Comparison of ENCODE assay signal across 9 mouse cellular contexts in the genomic region with DNA sequence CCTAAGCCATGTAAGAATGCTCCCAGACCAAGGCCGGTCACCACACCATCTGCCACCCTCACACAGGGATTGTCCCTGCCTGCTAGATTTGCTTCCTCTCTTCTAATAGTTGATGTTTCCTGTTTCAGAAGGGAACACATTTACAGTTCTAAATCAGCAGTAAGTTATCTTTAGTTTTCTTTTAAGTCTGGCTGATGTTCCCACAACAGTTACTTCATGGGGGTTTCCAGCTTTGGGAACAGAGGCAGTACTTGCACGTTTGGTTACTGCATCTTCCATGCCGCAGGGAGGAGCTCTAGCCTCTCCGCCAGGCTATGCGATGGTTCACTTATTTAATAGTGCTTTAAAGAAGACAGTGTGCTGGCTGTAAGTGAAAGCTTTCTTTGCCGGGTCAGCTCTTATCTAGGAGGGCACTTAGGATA. TPM values are rescaled to one million over a fixed set of nuclear protein-coding genes. Genes with fewer than 3 reads are reported as not detected.
DNase-seq lines count a peak whose midpoint lies in the region; ATAC-seq and TF ChIP-seq lines count a peak whose summit lies in the region.
"Had no signal": no experiment of that assay in that cellular context is flagged by ENCODE, and none has a peak within 500 bp of the region (broad histone marks: within the 10 kb centered on the region; RNA-seq: fewer than 3 reads in every experiment).

No protein-coding gene starts in this region.

- H3K4me1 ChIP-seq in midbrain, embryonic 11.5 days (ENCODE audit: control insufficient read depth, insufficient read depth, low read length): peaks cover 2% of the 10 kb centered on the region; the same call in 1 of the 2 replicates
- H3K4me1 ChIP-seq in midbrain, embryonic 10.5 days: peaks cover 13% of the 10 kb centered on the region
- H3K4me1 ChIP-seq in brown adipose tissue, adult 24 weeks (ENCODE audit: control insufficient read depth, insufficient read depth, insufficient read length, low read length): peaks cover 9% of the 10 kb centered on the region
- peaks cover 20% of the 10 kb centered on the region for H3K4me1 ChIP-seq in liver, embryonic 13.5 days (replicated peaks)
- H3K4me1 ChIP-seq in thymus, adult 2 months (replicated peaks; ENCODE audit: control insufficient read depth, insufficient read depth, low read length): peaks cover 15% of the 10 kb centered on the region
- peaks cover 19% of the 10 kb centered on the region for H3K4me1 ChIP-seq in forebrain, embryonic 12.5 days
- H3K4me1 ChIP-seq: hindbrain, embryonic 15.5 days had no signal

- no peaks in the 10 kb centered on the region for H3K27me3 ChIP-seq in midbrain, embryonic 11.5 days (ENCODE audit: control insufficient read depth, insufficient read depth, low read length)
- no peaks in the 10 kb centered on the region for H3K27me3 ChIP-seq in midbrain, embryonic 10.5 days (ENCODE audit: low read depth, poor library complexity, severe bottlenecking)
- no peaks in the 10 kb centered on the region for H3K27me3 ChIP-seq in liver, embryonic 13.5 days
- no peaks in the 10 kb centered on the region for H3K27me3 ChIP-seq in thymus, adult 2 months (ENCODE audit: control insufficient read depth, insufficient read depth, low read length)
- H3K27me3 ChIP-seq in forebrain, embryonic 12.5 days: peaks cover 4% of the 10 kb centered on the region; the same call in 1 of the 2 replicates
- H3K27me3 ChIP-seq: hindbrain, embryonic 15.5 days had no signal

- H3K9ac ChIP-seq in midbrain, embryonic 11.5 days (ENCODE audit: low read length): no peak overlapping the region
- no peak overlapping the region for H3K9ac ChIP-seq in liver, embryonic 13.5 days
- no peak overlapping the region for H3K9ac ChIP-seq in forebrain, embryonic 12.5 days
- H3K9ac ChIP-seq: hindbrain, embryonic 15.5 days had no signal

- H3K4me3 ChIP-seq in midbrain, embryonic 11.5 days (ENCODE audit: low read depth, low read length): no peak overlapping the region
- H3K4me3 ChIP-seq in midbrain, embryonic 10.5 days: no peak overlapping the region
- H3K4me3 ChIP-seq in brown adipose tissue, adult 24 weeks (ENCODE audit: insufficient read depth, low read depth, low read length): peak overlapping the region; percentile 29; the same call in 1 of the 2 replicates
- no peak overlapping the region for H3K4me3 ChIP-seq in liver, embryonic 13.5 days (replicated peaks)
- no peak overlapping the region for H3K4me3 ChIP-seq in thymus, adult 2 months (ENCODE audit: control insufficient read depth, insufficient read depth, low read length)
- H3K4me3 ChIP-seq in forebrain, embryonic 12.5 days (replicated peaks): no peak overlapping the region
- no peak overlapping the region for H3K4me3 ChIP-seq in left cerebral cortex, adult 2 months
- H3K4me3 ChIP-seq: hindbrain, embryonic 15.5 days had no signal

- no peaks in the 10 kb centered on the region for H3K9me3 ChIP-seq in midbrain, embryonic 11.5 days (ENCODE audit: control insufficient read depth, low read length)
- H3K9me3 ChIP-seq in midbrain, embryonic 10.5 days (replicated peaks): no peaks in the 10 kb centered on the region
- no peaks in the 10 kb centered on the region for H3K9me3 ChIP-seq in liver, embryonic 13.5 days (replicated peaks)
- no peaks in the 10 kb centered on the region for H3K9me3 ChIP-seq in forebrain, embryonic 12.5 days
- H3K9me3 ChIP-seq: hindbrain, embryonic 15.5 days had no signal

- DNase-seq in midbrain, embryonic 11.5 days (ENCODE audit: low spot score, missing footprints): peak; percentile 37
- no peak for DNase-seq in midbrain, embryonic 10.5 days (ENCODE audit: low spot score)
- DNase-seq in liver, embryonic 13.5 days: no peak
- DNase-seq in thymus, adult 2 months: peak; percentile 46
- DNase-seq in frontal cortex, postnatal 10 days (ENCODE audit: low spot score in 2 of 2): no peak
- DNase-seq in left cerebral cortex, adult 2 months (ENCODE audit: extremely low spot score in 1 of 2, low spot score in 2 of 2): no peak

- ATAC-seq in midbrain, embryonic 11.5 days (ENCODE audit: low FRiP score): no peak
- peak; percentile 29 for ATAC-seq in liver, embryonic 13.5 days (ENCODE audit: low read depth)
- ATAC-seq in forebrain, embryonic 12.5 days (ENCODE audit: low FRiP score): no peak

- no peak overlapping the region for H3K27ac ChIP-seq in midbrain, embryonic 11.5 days (ENCODE audit: low read depth, low read length)
- no peak overlapping the region for H3K27ac ChIP-seq in midbrain, embryonic 10.5 days (replicated peaks)
- H3K27ac ChIP-seq in brown adipose tissue, adult 24 weeks (replicated peaks; ENCODE audit: low read depth, low read length): peak overlapping the region; percentile 86
- peak overlapping the region; percentile 35 for H3K27ac ChIP-seq in liver, embryonic 13.5 days
- H3K27ac ChIP-seq in thymus, adult 2 months (ENCODE audit: control insufficient read depth, insufficient read depth, low read length): peak overlapping the region; percentile 77
- H3K27ac ChIP-seq in forebrain, embryonic 12.5 days: no peak overlapping the region
- no peak overlapping the region for H3K27ac ChIP-seq in left cerebral cortex, adult 2 months
- H3K27ac ChIP-seq: hindbrain, embryonic 15.5 days had no signal

- intact Hi-C loops in left cerebral cortex, adult 2 months (cut with DNase I): no loop called here

- WGBS in midbrain, embryonic 11.5 days: 84% methylated on average over 6 of the region's 6 CpGs
- 81% methylated on average over 6 of the region's 6 CpGs for WGBS in midbrain, embryonic 10.5 days
- 19% methylated on average over 6 of the region's 6 CpGs for WGBS in liver, embryonic 13.5 days (ENCODE audit: insufficient replicate concordance)
- 13% methylated on average over 6 of the region's 6 CpGs for WGBS in thymus, adult 2 months
- 82% methylated on average over 6 of the region's 6 CpGs for WGBS in forebrain, embryonic 12.5 days

- H3K36me3 ChIP-seq in midbrain, embryonic 11.5 days (ENCODE audit: control insufficient read depth, insufficient read depth, low read length): no peaks in the 10 kb centered on the region
- H3K36me3 ChIP-seq in midbrain, embryonic 10.5 days: no peaks in the 10 kb centered on the region
- no peaks in the 10 kb centered on the region for H3K36me3 ChIP-seq in liver, embryonic 13.5 days
- H3K36me3 ChIP-seq in thymus, adult 2 months (ENCODE audit: control insufficient read depth, insufficient read depth, low read length): no peaks in the 10 kb centered on the region
- no peaks in the 10 kb centered on the region for H3K36me3 ChIP-seq in forebrain, embryonic 12.5 days (replicated peaks)
- H3K36me3 ChIP-seq: hindbrain, embryonic 15.5 days had no signal

- H3K4me2 ChIP-seq in midbrain, embryonic 11.5 days: no peak overlapping the region
- H3K4me2 ChIP-seq in liver, embryonic 13.5 days: no peak overlapping the region
- H3K4me2 ChIP-seq in forebrain, embryonic 12.5 days: no peak overlapping the region
- H3K4me2 ChIP-seq: hindbrain, embryonic 15.5 days had no signal

- TF ChIP-seq CTCF in thymus, adult 2 months (IDR thresholded peaks at IDR 0.05; ENCODE audit: borderline replicate concordance, control insufficient read depth, extremely low read depth, insufficient read depth, low read length, poor library complexity): no peak
- no peak for TF ChIP-seq CTCF in left cerebral cortex, adult 2 months (IDR thresholded peaks at IDR 0.05)

- no peak for TF ChIP-seq POLR2A in thymus, adult 2 months (IDR thresholded peaks at IDR 0.05; ENCODE audit: control insufficient read depth, extremely low read depth, insufficient read depth, low read length, poor library complexity)

RNA-seq across cellular contexts. Expression of a gene that starts 26.0 kb away (rescaled TPM):
- polyA plus RNA-seq in midbrain, embryonic 11.5 days (2014; fragmentation: Nextera tagmentation; extraction: Ambion mirVana): 0.33 and 0.54 TPM in 2 replicates
- polyA plus RNA-seq in midbrain, embryonic 10.5 days (2016; fragmentation: Nextera tagmentation; extraction: Ambion mirVana): 0.17 and 0.36 TPM in 2 replicates
- polyA plus RNA-seq in brown adipose tissue, adult 24 weeks (2012; ENCODE audit: insufficient read depth, insufficient read length, missing spikeins): 2.7 TPM in 1 of 2 replicates, not detected in the other
- 8.4 and 11.5 TPM in 2 replicates for polyA plus RNA-seq in liver, embryonic 13.5 days (2015; fragmentation: Nextera tagmentation; extraction: Ambion mirVana)
- polyA plus RNA-seq in thymus, adult 2 months (2012; rRNA removed): 93.6 and 97.3 TPM in 2 replicates
- 0.29 TPM in 1 of 2 replicates, not detected in the other for polyA plus RNA-seq in forebrain, embryonic 12.5 days (2016; fragmentation: Nextera tagmentation; extraction: Ambion mirVana)
- total RNA-seq in left cerebral cortex, adult 2 months (2021): not detected

RNA-seq across cellular contexts. Expression of a gene that starts 43.1 kb away (rescaled TPM):
- polyA plus RNA-seq in midbrain, embryonic 11.5 days (2014; fragmentation: Nextera tagmentation; extraction: Ambion mirVana): 0.78 and 2.5 TPM in 2 replicates
- polyA plus RNA-seq in midbrain, embryonic 10.5 days (2016; fragmentation: Nextera tagmentation; extraction: Ambion mirVana): 0.98 and 1.6 TPM in 2 replicates
- 163 and 220 TPM in 2 replicates for polyA plus RNA-seq in brown adipose tissue, adult 24 weeks (2012; ENCODE audit: insufficient read depth, insufficient read length, missing spikeins)
- 1.3 and 1.9 TPM in 2 replicates for polyA plus RNA-seq in liver, embryonic 13.5 days (2015; fragmentation: Nextera tagmentation; extraction: Ambion mirVana)
- polyA plus RNA-seq in thymus, adult 2 months (2012; rRNA removed): 4.5 and 12.7 TPM in 2 replicates
- polyA plus RNA-seq in forebrain, embryonic 12.5 days (2016; fragmentation: Nextera tagmentation; extraction: Ambion mirVana): 0.79 and 0.83 TPM in 2 replicates
- total RNA-seq in left cerebral cortex, adult 2 months (2021): 1 to 10 TPM; 3.8 to 7.5 TPM

RNA-seq across cellular contexts. Expression of a gene that starts 46.9 kb away (rescaled TPM):
- not detected in 2 replicates for polyA plus RNA-seq in midbrain, embryonic 11.5 days (2014; fragmentation: Nextera tagmentation; extraction: Ambion mirVana)
- not detected in 2 replicates for polyA plus RNA-seq in midbrain, embryonic 10.5 days (2016; fragmentation: Nextera tagmentation; extraction: Ambion mirVana)
- 15.5 and 47.1 TPM in 2 replicates for polyA plus RNA-seq in brown adipose tissue, adult 24 weeks (2012; ENCODE audit: insufficient read depth, insufficient read length, missing spikeins)
- polyA plus RNA-seq in liver, embryonic 13.5 days (2015; fragmentation: Nextera tagmentation; extraction: Ambion mirVana): 0.05 TPM in 1 of 2 replicates, not detected in the other
- polyA plus RNA-seq in thymus, adult 2 months (2012; rRNA removed): 24.5 and 41.8 TPM in 2 replicates
- not detected in 2 replicates for polyA plus RNA-seq in forebrain, embryonic 12.5 days (2016; fragmentation: Nextera tagmentation; extraction: Ambion mirVana)
- total RNA-seq in left cerebral cortex, adult 2 months (2021): not detected
- polyA plus RNA-seq: hindbrain, embryonic 15.5 days had no signal

Comparison
In these comparisons a context has a peak if more than half of its experiments do, and no peak if none do; other contexts are left out.
1. DNase-seq: peak in midbrain, embryonic 11.5 days (single experiment) and thymus, adult 2 months (single experiment); none in midbrain, embryonic 10.5 days (single experiment), liver, embryonic 13.5 days (single experiment), frontal cortex, postnatal 10 days (0 of 2) and left cerebral cortex, adult 2 months (0 of 2).
2. H3K27ac ChIP-seq: peak in brown adipose tissue, adult 24 weeks (single experiment), liver, embryonic 13.5 days (single experiment) and thymus, adult 2 months (single experiment); none in midbrain, embryonic 11.5 days (single experiment), midbrain, embryonic 10.5 days (single experiment), forebrain, embryonic 12.5 days (single experiment) and left cerebral cortex, adult 2 months (single experiment).
3. RNA of a gene that starts 43.1 kb away (polyA plus RNA-seq): 163 to 220 TPM in brown adipose tissue, adult 24 weeks; 4.5 to 12.7 TPM in thymus, adult 2 months, 1.3 to 1.9 TPM in liver, embryonic 13.5 days, 0.98 to 1.6 TPM in midbrain, embryonic 10.5 days, 0.79 to 0.83 TPM in forebrain, embryonic 12.5 days and 0.78 to 2.5 TPM in midbrain, embryonic 11.5 days; every median in the first group is over 10 times any median in the second.
4. RNA of a gene that starts 46.9 kb away (polyA plus RNA-seq): 24.5 to 41.8 TPM in thymus, adult 2 months and 15.5 to 47.1 TPM in brown adipose tissue, adult 24 weeks; not detected in midbrain, embryonic 11.5 days, not detected in midbrain, embryonic 10.5 days, 0.05 TPM in liver, embryonic 13.5 days and not detected in forebrain, embryonic 12.5 days; every median in the first group is over 10 times any median in the second.